Mouse (Mus musculus) forebrain, embryonic 16.5 days (tissue): ENCODE measurements around the gene Enkd1. TPM values are rescaled to one million over a fixed set of nuclear protein-coding genes. Genes with fewer than 3 reads are reported as not detected.

ENCODE experiments used
- ATAC-seq: fragments of 200-750 bp; cut with Nextera tagmentation; 2 replicates; pipeline ENCODE4 v1.8.0; 2017; ENCODE audit warnings: mild to moderate bottlenecking, moderate library complexity
- H3K27ac ChIP-seq: fragments of 300-500 bp; sonication (generic); 2 replicates; pipeline ENCODE4 v1.5.1; 2014; ENCODE audit warnings: low read length, control low read depth
- H3K27me3 ChIP-seq: fragments of 300-500 bp; sonication (generic); replicated peaks from 2 replicates; pipeline ENCODE4 v1.6.1; 2014; ENCODE audit warnings: low read length; ENCODE audit not compliant: control insufficient read depth, insufficient read depth
- H3K36me3 ChIP-seq: fragments of 300-500 bp; sonication (generic); 2 replicates; pipeline ENCODE4 v1.6.1; 2014; ENCODE audit not compliant: control insufficient read depth, insufficient read depth
- H3K4me1 ChIP-seq: fragments of 300-500 bp; sonication (generic); replicated peaks from 2 replicates; pipeline ENCODE4 v1.6.1; 2014; ENCODE audit warnings: low read length; ENCODE audit not compliant: control insufficient read depth, insufficient read depth
- H3K4me2 ChIP-seq: fragments of 300-500 bp; sonication (generic); 2 replicates; pipeline ENCODE4 v1.6.1; 2014; ENCODE audit warnings: mild to moderate bottlenecking, low read length, control low read depth
- H3K4me3 ChIP-seq: fragments of 300-500 bp; sonication (generic); replicated peaks from 2 replicates; pipeline ENCODE4 v1.5.1; 2014; ENCODE audit warnings: mild to moderate bottlenecking, low read length, control low read depth
- H3K9ac ChIP-seq: fragments of 300-500 bp; sonication (generic); replicated peaks from 2 replicates; pipeline ENCODE4 v1.6.1; 2014; ENCODE audit warnings: low read depth, low read length, control low read depth
- H3K9me3 ChIP-seq: fragments of 300-500 bp; sonication (generic); 2 replicates; pipeline ENCODE4 v1.6.1; 2016; ENCODE audit warnings: low read length; ENCODE audit not compliant: control insufficient read depth
- WGBS: fragments of 180-500 bp; shearing (Covaris S2); extraction: QIAGEN DNeasy Blood & Tissue Kit; methylation state at CpG from one replicate; pipeline ENCODE4 v1.1.7; 2014; 5-methylcytosine and 5-hydroxymethylcytosine counted together
- polyA plus RNA-seq: library from polyadenylated mRNA; unstranded; fragments of >200 nt; fragmentation: Nextera tagmentation; extraction: Ambion mirVana; gene quantifications from 2 replicates; pipeline ENCODE4 v1.2.1, GENCODE M21; 2015

The Enkd1 gene
- polyA plus RNA-seq, 1 experiment from 2014 or later, result 19.6 TPM

- no peak overlapping the region for H3K27ac ChIP-seq
- H3K27me3 ChIP-seq, result no peaks in the 10 kb centered on the region
- no peak for ATAC-seq
- H3K9me3 ChIP-seq, result no peaks in the 10 kb centered on the region
- no peak overlapping the region for H3K4me2 ChIP-seq
- WGBS, result 92% methylated on average over 34 of the region's 34 CpGs
- H3K4me1 ChIP-seq, result peaks cover 36% of the 10 kb centered on the region
- H3K4me3 ChIP-seq, result no peak overlapping the region
- H3K9ac ChIP-seq, result no peak overlapping the region
- peaks cover 2% of the 10 kb centered on the region; the same call in 1 of the 2 replicates for H3K36me3 ChIP-seq
Observed at GRCm38 (mm10) chr8:105704146-105704812, 3.7 kb downstream of the Enkd1 start.

DNA sequence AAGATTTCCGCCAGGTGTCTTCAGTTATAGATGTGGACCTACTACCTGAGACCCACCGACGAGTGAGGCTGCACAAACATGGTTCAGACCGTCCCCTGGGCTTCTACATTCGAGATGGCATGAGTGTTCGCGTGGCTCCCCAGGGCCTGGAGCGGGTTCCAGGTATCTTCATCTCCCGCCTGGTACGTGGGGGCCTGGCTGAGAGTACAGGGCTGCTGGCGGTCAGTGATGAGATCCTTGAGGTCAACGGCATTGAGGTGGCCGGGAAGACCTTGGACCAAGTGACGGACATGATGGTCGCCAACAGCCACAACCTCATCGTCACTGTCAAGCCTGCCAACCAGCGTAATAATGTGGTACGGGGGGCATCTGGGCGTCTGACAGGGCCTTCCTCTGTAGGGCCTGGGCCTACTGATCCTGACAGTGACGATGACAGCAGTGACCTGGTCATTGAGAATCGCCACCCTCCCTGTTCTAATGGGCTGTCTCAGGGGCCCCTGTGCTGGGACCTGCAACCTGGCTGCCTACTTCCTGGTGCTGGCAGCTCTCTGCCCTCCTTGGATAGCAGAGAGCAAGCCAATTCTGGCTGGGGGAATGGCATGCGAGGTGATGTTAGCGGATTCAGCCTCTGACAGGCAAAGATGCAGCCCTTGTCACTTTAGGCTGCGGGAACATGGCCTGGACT is 5.1 kb downstream of the Enkd1 start:
- 91% methylated on average over 24 of the region's 24 CpGs for WGBS
- H3K9ac ChIP-seq, result no peak overlapping the region

DNA sequence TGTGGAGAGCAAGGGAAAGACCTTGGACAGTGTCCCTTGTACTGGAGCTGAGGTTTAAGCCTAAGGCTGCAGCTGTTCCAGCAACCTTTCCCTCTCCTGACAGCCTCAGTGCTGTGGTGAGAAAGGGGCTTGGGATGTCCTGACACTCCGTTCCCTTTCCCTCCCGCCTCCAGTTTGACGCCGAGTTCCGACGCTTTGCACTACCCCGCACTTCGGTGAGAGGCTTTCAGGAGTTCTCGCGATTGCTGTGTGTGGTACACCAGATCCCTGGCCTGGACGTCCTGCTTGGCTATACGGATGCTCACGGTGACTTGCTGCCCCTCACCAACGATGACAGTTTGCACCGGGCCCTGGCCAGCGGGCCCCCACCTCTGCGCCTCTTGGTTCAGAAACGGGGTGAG is 6.0 kb downstream of the Enkd1 start:
- Histone ChIP-seq H3K9ac (peak overlapping the region; percentile 55), H3K4me1 (peaks cover 27% of the 10 kb centered on the region), H3K36me3 (peaks cover 7% of the 10 kb centered on the region; the same call in 1 of the 2 replicates), H3K4me3 (peak overlapping the region; percentile 74), H3K27ac (peak overlapping the region; percentile 97), H3K27me3 (no peaks in the 10 kb centered on the region), H3K4me2 (peak overlapping the region; percentile 95), H3K9me3 (no peaks in the 10 kb centered on the region)
- ATAC-seq, result peak; percentile 5
- WGBS, result 33% methylated on average over 18 of the region's 18 CpGs

More for the DNA sequence above, 5.1 kb downstream of the Enkd1 start:
- H3K4me3 ChIP-seq, result no peak overlapping the region
- ATAC-seq, result no peak
- H3K27ac ChIP-seq, result no peak overlapping the region
- peaks cover 34% of the 10 kb centered on the region for H3K4me1 ChIP-seq
- no peak overlapping the region for H3K4me2 ChIP-seq
- H3K27me3 ChIP-seq, result no peaks in the 10 kb centered on the region
- no peaks in the 10 kb centered on the region for H3K9me3 ChIP-seq
- H3K36me3 ChIP-seq, result peaks cover 4% of the 10 kb centered on the region; the same call in 1 of the 2 replicates

DNA sequence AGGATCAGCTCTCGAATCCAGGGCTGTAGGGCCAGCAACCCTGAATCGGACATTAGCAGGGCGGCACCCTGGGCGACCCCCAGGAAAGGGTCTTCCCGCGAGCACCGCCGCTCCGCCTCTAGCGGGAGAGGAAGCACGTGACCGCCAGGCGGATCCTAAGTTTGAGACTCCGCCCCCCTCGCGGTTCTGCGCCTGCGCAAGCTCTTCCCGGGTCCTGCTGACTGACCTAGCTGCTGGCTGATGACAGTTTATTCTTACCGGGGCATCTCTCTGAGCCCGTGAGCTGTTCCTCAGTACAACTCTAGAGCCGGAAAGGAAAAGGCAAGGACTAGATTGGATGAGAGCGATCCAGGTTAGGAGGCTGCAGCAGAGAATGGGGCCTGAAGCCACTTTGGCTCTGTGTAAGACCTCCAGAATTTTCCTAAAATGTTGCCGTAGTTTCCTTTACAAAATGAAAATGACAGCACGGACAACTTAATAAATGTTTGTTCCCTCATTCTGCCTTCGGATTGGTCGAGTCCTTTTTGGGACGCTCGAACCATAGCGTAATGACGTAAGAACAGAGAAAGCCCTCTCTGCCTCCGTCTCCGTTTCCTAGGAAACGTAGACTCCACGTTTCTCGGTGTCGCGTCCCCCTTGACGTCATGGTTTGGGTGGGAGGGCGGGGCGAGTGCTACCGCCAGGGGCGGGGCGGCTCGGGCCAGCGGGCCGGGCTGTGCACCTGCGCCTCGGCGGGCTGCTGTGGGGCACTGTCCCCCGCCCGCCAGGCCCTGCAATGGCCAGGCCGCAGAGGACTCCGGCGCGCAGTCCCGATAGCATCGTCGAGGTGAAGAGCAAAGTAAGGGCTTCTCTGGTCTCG is 6.8 kb downstream of the Enkd1 start, which contains the start of the genes Acd and Pard6a:
TSS of gene Acd (minus strand) at position 137 of the 859 bp plus-strand sequence.
TSS of gene Pard6a (plus strand) at position 183 of the 859 bp plus-strand sequence.
- ATAC-seq, result peak; percentile 84
- H3K27ac ChIP-seq, result peak within 1 kb of the TSS; percentile 97
- H3K4me1 ChIP-seq, result peaks cover 23% of the 10 kb centered on the region
- under 1% methylated on average over 60 of the region's 60 CpGs for WGBS
- H3K27me3 ChIP-seq, result no peaks in the 10 kb centered on the region
- H3K4me2 ChIP-seq, result peak within 1 kb of the TSS; percentile 95
- peak within 1 kb of the TSS; percentile 73 for H3K9ac ChIP-seq
- no peaks in the 10 kb centered on the region for H3K9me3 ChIP-seq
- peaks cover 9% of the 10 kb centered on the region; the same call in 1 of the 2 replicates for H3K36me3 ChIP-seq
- H3K4me3 ChIP-seq, result peak within 1 kb of the TSS; percentile 74

DNA sequence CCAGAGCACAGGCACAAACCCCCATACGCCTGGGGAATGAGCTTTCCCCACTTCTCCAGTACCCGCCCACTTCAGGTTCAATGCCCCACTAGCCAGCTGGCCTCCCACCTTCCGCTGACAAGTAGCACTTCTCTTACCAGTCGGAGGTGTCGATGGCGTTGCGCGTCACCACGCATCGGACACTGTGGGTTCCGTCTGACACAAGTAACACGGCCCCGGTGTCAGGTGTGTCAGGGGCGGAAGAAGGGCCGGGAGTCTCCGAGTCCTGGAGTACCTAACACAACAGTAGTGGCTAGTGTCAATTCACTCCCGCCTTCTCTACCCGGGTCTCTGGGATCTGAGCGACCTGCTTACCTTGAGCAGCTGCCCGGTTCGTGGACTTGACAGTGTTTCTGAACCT is 7.4 kb downstream of the Enkd1 start:
- WGBS, result under 1% methylated on average over 21 of the region's 21 CpGs
- Histone ChIP-seq H3K9me3 (no peaks in the 10 kb centered on the region), H3K9ac (peak overlapping the region; percentile 73), H3K4me3 (peak overlapping the region; percentile 74), H3K27me3 (no peaks in the 10 kb centered on the region), H3K27ac (peak overlapping the region; percentile 97), H3K4me1 (peaks cover 23% of the 10 kb centered on the region), H3K36me3 (peaks cover 10% of the 10 kb centered on the region; the same call in 1 of the 2 replicates), H3K4me2 (peak overlapping the region; percentile 95)
- peak; percentile 47 for ATAC-seq

GRCm38 (mm10) chr8:105699488-105700215 is 8.4 kb downstream of the Enkd1 start:
- H3K27me3 ChIP-seq, result no peaks in the 10 kb centered on the region
- ATAC-seq, result no peak
- peaks cover 33% of the 10 kb centered on the region for H3K4me1 ChIP-seq
- H3K9me3 ChIP-seq, result no peaks in the 10 kb centered on the region
- WGBS, result 89% methylated on average over 11 of the region's 11 CpGs
- peak overlapping the region; percentile 73; the same call in 1 of the 2 replicates for H3K9ac ChIP-seq
- H3K27ac ChIP-seq, result no peak overlapping the region
- H3K36me3 ChIP-seq, result peaks cover 12% of the 10 kb centered on the region; the same call in 1 of the 2 replicates
- H3K4me3 ChIP-seq, result peak overlapping the region; percentile 74
- peak overlapping the region; percentile 95 for H3K4me2 ChIP-seq

DNA sequence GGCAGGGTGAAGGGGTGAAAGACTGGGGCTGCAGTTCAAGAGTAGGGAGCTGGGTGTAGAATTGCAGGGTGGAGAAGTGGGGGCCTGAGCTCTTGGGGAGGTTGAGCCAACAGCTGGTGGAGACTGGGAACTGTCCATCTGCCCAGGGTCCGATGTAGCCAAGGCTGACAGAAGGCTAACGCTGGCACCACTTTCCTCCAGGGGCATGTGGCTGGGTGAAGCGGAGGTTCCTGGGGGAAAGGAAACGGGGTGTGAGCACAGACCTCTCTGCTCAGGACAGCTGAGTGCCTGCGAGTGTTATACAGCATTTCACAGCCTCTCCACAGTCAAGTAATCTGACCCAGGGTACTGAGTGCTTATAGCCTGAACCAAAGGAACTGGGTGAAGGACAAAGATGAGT is 9.3 kb downstream of the Enkd1 start:
- no peaks in the 10 kb centered on the region for H3K27me3 ChIP-seq
- H3K4me3 ChIP-seq, result no peak overlapping the region
- H3K9ac ChIP-seq, result no peak overlapping the region
- H3K27ac ChIP-seq, result no peak overlapping the region
- H3K4me2 ChIP-seq, result no peak overlapping the region
- ATAC-seq, result no peak
- 89% methylated on average over 5 of the region's 5 CpGs for WGBS
- H3K36me3 ChIP-seq, result peaks cover 12% of the 10 kb centered on the region; the same call in 1 of the 2 replicates
- H3K4me1 ChIP-seq, result peaks cover 39% of the 10 kb centered on the region
- no peaks in the 10 kb centered on the region for H3K9me3 ChIP-seq

DNA sequence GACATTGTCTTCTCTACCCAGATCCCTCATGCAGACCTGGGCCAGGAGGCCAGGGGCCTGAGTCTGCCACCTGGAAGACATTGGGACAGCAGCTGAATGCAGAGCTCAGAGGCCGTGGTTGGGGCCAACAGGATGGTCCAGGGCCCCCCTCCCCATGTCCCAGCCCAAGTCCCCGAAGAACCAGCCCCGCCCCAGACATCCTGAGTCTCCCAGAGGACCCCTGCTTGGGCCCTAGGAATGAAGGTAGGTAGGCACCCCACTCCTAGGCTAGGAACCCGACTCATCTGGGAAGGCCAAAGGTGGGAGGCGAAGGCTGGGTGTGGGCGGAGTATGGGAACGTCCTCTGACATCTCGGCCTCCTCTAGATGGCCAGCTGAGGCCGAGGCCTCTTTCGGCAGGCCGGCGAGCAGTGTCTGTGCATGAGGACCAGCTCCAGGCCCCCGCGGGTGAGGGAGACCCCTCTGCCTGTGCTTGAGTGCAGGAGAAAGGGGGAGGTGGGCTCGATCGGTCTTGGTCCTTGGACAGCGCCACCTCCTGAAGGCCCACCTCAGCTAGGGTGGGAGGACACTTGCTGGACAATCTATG is 10.7 kb downstream of the Enkd1 start:
- H3K27ac ChIP-seq, result no peak overlapping the region
- H3K27me3 ChIP-seq, result no peaks in the 10 kb centered on the region
- WGBS, result 93% methylated on average over 17 of the region's 17 CpGs
- no peak for ATAC-seq
- H3K4me3 ChIP-seq, result no peak overlapping the region
- peaks cover 36% of the 10 kb centered on the region for H3K4me1 ChIP-seq
- H3K4me2 ChIP-seq, result no peak overlapping the region
- H3K9me3 ChIP-seq, result peaks cover 4% of the 10 kb centered on the region; the same call in 1 of the 2 replicates
- peaks cover 10% of the 10 kb centered on the region; the same call in 1 of the 2 replicates for H3K36me3 ChIP-seq
- H3K9ac ChIP-seq, result no peak overlapping the region
